Mouse (Mus musculus): ENCODE results near the gene Armc6. TPM values are rescaled to one million over a fixed set of nuclear protein-coding genes. Genes with fewer than 3 reads are reported as not detected.
A peak's percentile ranks its signal among the peaks of the same experiment; 100 is the strongest.

Gene Armc6
- polyA plus RNA-seq (2015; fragmentation: Nextera tagmentation; extraction: Ambion mirVana), result 90.3 and 94.5 TPM in 2 replicates

GRCm38 (mm10) chr8:70234080-70234780, at the start of gene Armc6, which contains the start of gene Sugp2:
Armc6 (minus strand) TSS chr8:70234466.
Sugp2 (plus strand) TSS chr8:70234226.
- H3K27ac ChIP-seq (replicated peaks), result peak within 1 kb of the TSS; percentile 94
- H3K4me1 ChIP-seq, result peaks cover 43% of the 10 kb centered on the region
- H3K36me3 ChIP-seq, result peaks cover 54% of the 10 kb centered on the region
- under 1% methylated on average over 67 of the region's 67 CpGs for WGBS
- ATAC-seq (replicated peaks), result peak; percentile 97
- peak within 1 kb of the TSS; percentile 66 for H3K4me2 ChIP-seq (replicated peaks)
- H3K4me3 ChIP-seq, result peak within 1 kb of the TSS; percentile 96
- peak within 1 kb of the TSS; percentile 96 for H3K9ac ChIP-seq (replicated peaks)
- no peaks in the 10 kb centered on the region for H3K27me3 ChIP-seq
- H3K9me3 ChIP-seq, result no peaks in the 10 kb centered on the region

GRCm38 (mm10) chr8:70283136-70284077, 49.1 kb upstream of the Armc6 start:
- Histone ChIP-seq H3K27ac (replicated peaks) (peak overlapping the region; percentile 56), H3K9me3 (no peaks in the 10 kb centered on the region), H3K27me3 (no peaks in the 10 kb centered on the region), H3K4me2 (replicated peaks) (peak overlapping the region; percentile 89), H3K4me3 (peak overlapping the region; percentile 70), H3K36me3 (peaks cover 20% of the 10 kb centered on the region), H3K9ac (replicated peaks) (peak overlapping the region; percentile 92), H3K4me1 (peaks cover 16% of the 10 kb centered on the region)
- under 1% methylated on average over 54 of the region's 55 CpGs for WGBS
- ATAC-seq (replicated peaks), result peak; percentile 66

GRCm38 (mm10) chr8:70282603-70283135, 48.4 kb upstream of the Armc6 start, which contains the start of gene Homer3:
Homer3 (plus strand) TSS chr8:70282827.
- Histone ChIP-seq H3K27ac (replicated peaks) (peak within 1 kb of the TSS; percentile 56), H3K27me3 (no peaks in the 10 kb centered on the region), H3K9me3 (no peaks in the 10 kb centered on the region), H3K4me1 (peaks cover 16% of the 10 kb centered on the region), H3K36me3 (peaks cover 18% of the 10 kb centered on the region), H3K4me2 (replicated peaks) (peak within 1 kb of the TSS; percentile 89), H3K9ac (replicated peaks) (peak within 1 kb of the TSS; percentile 92), H3K4me3 (peak within 1 kb of the TSS; percentile 70)
- under 1% methylated on average over 36 of the region's 36 CpGs for WGBS
- ATAC-seq (replicated peaks), result peak; percentile 85

GRCm38 (mm10) chr8:70281001-70281400, 46.7 kb upstream of the Armc6 start:
- H3K4me3 ChIP-seq, result no peak overlapping the region
- H3K9me3 ChIP-seq, result no peaks in the 10 kb centered on the region
- WGBS, result 29% methylated on average over 3 of the region's 3 CpGs

GRCm38 (mm10) chr8:70279266-70279665, 45.0 kb upstream of the Armc6 start:
- 65% methylated on average over 8 of the region's 8 CpGs for WGBS
- H3K9me3 ChIP-seq, result no peaks in the 10 kb centered on the region
- H3K9ac ChIP-seq (replicated peaks), result no peak overlapping the region
- H3K4me2 ChIP-seq (replicated peaks), result no peak overlapping the region
- no peak overlapping the region for H3K4me3 ChIP-seq
- no peak for ATAC-seq (replicated peaks)
- no peak overlapping the region for H3K27ac ChIP-seq (replicated peaks)
- H3K4me1 ChIP-seq, result peaks cover 12% of the 10 kb centered on the region
- no peaks in the 10 kb centered on the region for H3K36me3 ChIP-seq
- H3K27me3 ChIP-seq, result no peaks in the 10 kb centered on the region

More at GRCm38 (mm10) chr8:70281001-70281400, 46.7 kb upstream of the Armc6 start:
- no peak overlapping the region for H3K27ac ChIP-seq (replicated peaks)
- ATAC-seq (replicated peaks), result no peak
- H3K9ac ChIP-seq (replicated peaks), result no peak overlapping the region
- H3K4me1 ChIP-seq, result peaks cover 16% of the 10 kb centered on the region
- H3K4me2 ChIP-seq (replicated peaks), result no peak overlapping the region
- H3K36me3 ChIP-seq, result peaks cover 3% of the 10 kb centered on the region
- no peaks in the 10 kb centered on the region for H3K27me3 ChIP-seq

- peaks cover 4% of the 10 kb centered on the region; the same call in 1 of the 2 replicates for H3K4me1 ChIP-seq
- no peak for ATAC-seq (replicated peaks)
- 68% methylated on average over 15 of the region's 15 CpGs for WGBS
- H3K9ac ChIP-seq (replicated peaks), result no peak overlapping the region
- no peaks in the 10 kb centered on the region for H3K9me3 ChIP-seq
- no peaks in the 10 kb centered on the region for H3K36me3 ChIP-seq
- no peak overlapping the region for H3K4me3 ChIP-seq
- H3K27ac ChIP-seq (replicated peaks), result no peak overlapping the region
- no peaks in the 10 kb centered on the region for H3K27me3 ChIP-seq
- H3K4me2 ChIP-seq (replicated peaks), result no peak overlapping the region
Observed at GRCm38 (mm10) chr8:70278175-70278574, 43.9 kb upstream of the Armc6 start.

GRCm38 (mm10) chr8:70276476-70276875, 42.2 kb upstream of the Armc6 start:
- WGBS, result 86% methylated on average over 3 of the region's 3 CpGs
- Histone ChIP-seq H3K4me3 (no peak overlapping the region), H3K9ac (replicated peaks) (no peak overlapping the region), H3K4me1 (no peaks in the 10 kb centered on the region), H3K27ac (replicated peaks) (no peak overlapping the region), H3K36me3 (no peaks in the 10 kb centered on the region), H3K27me3 (no peaks in the 10 kb centered on the region), H3K9me3 (no peaks in the 10 kb centered on the region), H3K4me2 (replicated peaks) (no peak overlapping the region)
- ATAC-seq (replicated peaks), result no peak

GRCm38 (mm10) chr8:70274350-70274749, 40.1 kb upstream of the Armc6 start:
- Histone ChIP-seq H3K36me3 (no peaks in the 10 kb centered on the region), H3K27ac (replicated peaks) (no peak overlapping the region), H3K4me3 (no peak overlapping the region), H3K4me1 (no peaks in the 10 kb centered on the region), H3K9ac (replicated peaks) (no peak overlapping the region), H3K4me2 (replicated peaks) (no peak overlapping the region), H3K9me3 (no peaks in the 10 kb centered on the region), H3K27me3 (no peaks in the 10 kb centered on the region)
- ATAC-seq (replicated peaks), result no peak

GRCm38 (mm10) chr8:70272949-70273348, 38.7 kb upstream of the Armc6 start:
- Histone ChIP-seq H3K9ac (replicated peaks) (no peak overlapping the region), H3K36me3 (no peaks in the 10 kb centered on the region), H3K27me3 (no peaks in the 10 kb centered on the region), H3K4me2 (replicated peaks) (no peak overlapping the region), H3K4me3 (no peak overlapping the region), H3K27ac (replicated peaks) (no peak overlapping the region), H3K4me1 (no peaks in the 10 kb centered on the region; the same call in 1 of the 2 replicates), H3K9me3 (no peaks in the 10 kb centered on the region)
- WGBS, result 65% methylated on average over 3 of the region's 3 CpGs
- ATAC-seq (replicated peaks), result no peak

GRCm38 (mm10) chr8:70268799-70269565, 34.7 kb upstream of the Armc6 start:
- Histone ChIP-seq H3K9ac (replicated peaks) (no peak overlapping the region), H3K4me1 (no peaks in the 10 kb centered on the region; the same call in 1 of the 2 replicates), H3K27ac (replicated peaks) (peak overlapping the region; percentile 10; the same call in 1 of the 2 replicates), H3K36me3 (peaks cover 13% of the 10 kb centered on the region), H3K4me3 (no peak overlapping the region), H3K9me3 (no peaks in the 10 kb centered on the region), H3K4me2 (replicated peaks) (no peak overlapping the region), H3K27me3 (no peaks in the 10 kb centered on the region)
- WGBS, result 55% methylated on average over 11 of the region's 11 CpGs
- no peak for ATAC-seq (replicated peaks)

- H3K27ac ChIP-seq (replicated peaks), result peak overlapping the region; percentile 10; the same call in 1 of the 2 replicates
- H3K4me1 ChIP-seq, result no peaks in the 10 kb centered on the region; the same call in 1 of the 2 replicates
- H3K9ac ChIP-seq (replicated peaks), result no peak overlapping the region
- H3K4me2 ChIP-seq (replicated peaks), result no peak overlapping the region
- no peak for ATAC-seq (replicated peaks)
- no peaks in the 10 kb centered on the region for H3K9me3 ChIP-seq
- no peak overlapping the region for H3K4me3 ChIP-seq
- 26% methylated on average over 5 of the region's 5 CpGs for WGBS
- H3K36me3 ChIP-seq, result peaks cover 20% of the 10 kb centered on the region
- no peaks in the 10 kb centered on the region for H3K27me3 ChIP-seq
Observed at GRCm38 (mm10) chr8:70268311-70268710, 34.0 kb upstream of the Armc6 start.

Data from forebrain, embryonic 15.5 days (tissue).